Mouse (Mus musculus) CH12.LX (cell line): ENCODE measurements around the gene B4galt3.

Source experiments
- CHD2 ChIP-seq: IDR thresholded peaks from 2 replicates; pipeline ENCODE4 v1.6.1; 2011; ENCODE audit warnings: low read length, improper control_type of control experiment
- CTCF ChIP-seq, 2 experiments: IDR thresholded peaks in 1 of 2; conservative IDR thresholded peaks in 1 of 2; 2 replicates each; pipeline ENCODE4 v1.5.1; 2011 to 2012; ENCODE audit warnings: low read depth in 2 of 2, low read length in 2 of 2, improper control_type of control experiment in 1 of 2, inconsistent platforms in 1 of 2, mild to moderate bottlenecking in 1 of 2, moderate library complexity in 1 of 2
- KAT2A ChIP-seq: IDR thresholded peaks from 2 replicates; pipeline ENCODE4 v1.6.1; 2012; ENCODE audit warnings: low read length, improper control_type of control experiment, inconsistent platforms; ENCODE audit not compliant: insufficient replicate concordance
- MAX ChIP-seq: IDR thresholded peaks from 2 replicates; pipeline ENCODE4 v1.6.1; 2011; ENCODE audit warnings: low read length, improper control_type of control experiment
- MYC ChIP-seq: IDR thresholded peaks from 2 replicates; pipeline ENCODE4 v1.6.1; 2011; ENCODE audit warnings: low read depth, mild to moderate bottlenecking, improper control_type of control experiment, low read length
- POLR2A ChIP-seq: IDR thresholded peaks from 2 replicates; pipeline ENCODE4 v1.6.1; 2011; ENCODE audit warnings: low read depth, mild to moderate bottlenecking, improper control_type of control experiment, low read length
- ZC3H11A ChIP-seq: IDR thresholded peaks from 2 replicates; pipeline ENCODE4 v1.6.1; 2012; ENCODE audit warnings: low read depth, mild to moderate bottlenecking, inconsistent platforms, low read length, improper control_type of control experiment

GRCm38 (mm10) chr1:171249913-171250600 is 20.1 kb upstream of the B4galt3 start, which contains the start of gene Adamts4:
- 0 out of 2 replicates have a peak, but pooled peaks have one; percentile 20 for TF ChIP-seq POLR2A
- TF ChIP-seq CHD2, result no peak
- TF ChIP-seq CTCF (conservative IDR thresholded peaks at IDR 0.05 in 1 of 2, IDR thresholded peaks at IDR 0.05 in 1 of 2; ENCODE audit: low read depth in 2 of 2, low read length in 2 of 2), result no peak
- TF ChIP-seq MYC, result no peak
- TF ChIP-seq ZC3H11A, result no peak
- no peak for TF ChIP-seq KAT2A
- TF ChIP-seq MAX, result no peak
